Mouse (Mus musculus) megakaryocyte, embryonic 14.5 days (primary cell): ENCODE results near the gene Rack1. TPM values are rescaled to one million over a fixed set of nuclear protein-coding genes. Genes with fewer than 3 reads are reported as not detected.

Source experiments
- H3K27me3 ChIP-seq: replicated peaks from 2 replicates; pipeline ENCODE3; 2012; ENCODE audit warnings: inconsistent platforms
- H3K36me3 ChIP-seq: replicated peaks from 2 replicates; pipeline ENCODE3; 2012; ENCODE audit warnings: low read length, inconsistent platforms, mixed read lengths
- H3K4me1 ChIP-seq: 2 replicates; pipeline ENCODE4 v1.6.1; 2012; ENCODE audit warnings: inconsistent platforms
- H3K4me3 ChIP-seq: replicated peaks from 2 replicates; pipeline ENCODE3; 2012; ENCODE audit warnings: moderate library complexity, mild to moderate bottlenecking, inconsistent platforms
- H3K9me3 ChIP-seq: 2 replicates; pipeline ENCODE4 v1.6.1; 2012; ENCODE audit warnings: inconsistent platforms
- FLI1 ChIP-seq: IDR thresholded peaks from 2 replicates; pipeline ENCODE4 v1.6.1; 2012; ENCODE audit warnings: low read length, inconsistent platforms, mixed read lengths
- GATA1 ChIP-seq: IDR thresholded peaks from 3 replicates; pipeline ENCODE4 v1.6.1; 2012; ENCODE audit warnings: mixed read lengths, low read length, inconsistent platforms, borderline replicate concordance
- polyA plus RNA-seq: library from polyadenylated mRNA; stranded (reverse); fragments of >175 nt; gene quantifications from 2 replicates; pipeline ENCODE4 v1.2.3, GENCODE M21; 2012; ENCODE audit warnings: low replicate concordance; ENCODE audit not compliant: insufficient read depth

The Rack1 gene
- polyA plus RNA-seq, 1 experiment, result 2,725 TPM

GRCm38 (mm10) chr11:48793184-48793583, 6.9 kb upstream of the Rack1 start:
- no peaks in the 10 kb centered on the region for H3K9me3 ChIP-seq
- H3K36me3 ChIP-seq, result peaks cover 11% of the 10 kb centered on the region
- H3K27me3 ChIP-seq, result no peaks in the 10 kb centered on the region
- TF ChIP-seq GATA1 (no peak), FLI1 (no peak)
- H3K4me3 ChIP-seq, result peak overlapping the region; percentile 21
- peaks cover 59% of the 10 kb centered on the region for H3K4me1 ChIP-seq

- peaks cover 11% of the 10 kb centered on the region for H3K36me3 ChIP-seq
- TF ChIP-seq FLI1, result no peak
- TF ChIP-seq GATA1, result no peak
- H3K27me3 ChIP-seq, result no peaks in the 10 kb centered on the region
- H3K4me3 ChIP-seq, result no peak overlapping the region
- H3K9me3 ChIP-seq, result no peaks in the 10 kb centered on the region
- H3K4me1 ChIP-seq, result peaks cover 49% of the 10 kb centered on the region
Observed at GRCm38 (mm10) chr11:48795221-48795620, 4.9 kb upstream of the Rack1 start.

GRCm38 (mm10) chr11:48796290-48796689, 3.8 kb upstream of the Rack1 start:
- Histone ChIP-seq H3K4me1 (peaks cover 43% of the 10 kb centered on the region), H3K27me3 (no peaks in the 10 kb centered on the region), H3K36me3 (peaks cover 12% of the 10 kb centered on the region), H3K9me3 (no peaks in the 10 kb centered on the region), H3K4me3 (no peak overlapping the region)
- TF ChIP-seq GATA1 (no peak), FLI1 (no peak)

- Histone ChIP-seq H3K36me3 (peaks cover 22% of the 10 kb centered on the region), H3K4me3 (no peak overlapping the region), H3K4me1 (peaks cover 53% of the 10 kb centered on the region), H3K27me3 (no peaks in the 10 kb centered on the region), H3K9me3 (no peaks in the 10 kb centered on the region)
- TF ChIP-seq FLI1 (no peak), GATA1 (no peak)
Observed at GRCm38 (mm10) chr11:48797287-48797686, 2.8 kb upstream of the Rack1 start.

- peaks cover 61% of the 10 kb centered on the region for H3K4me1 ChIP-seq
- H3K4me3 ChIP-seq, result peak overlapping the region; percentile 93
- TF ChIP-seq FLI1 (no peak), GATA1 (no peak)
Observed at GRCm38 (mm10) chr11:48798308-48798707, 1.8 kb upstream of the Rack1 start.

GRCm38 (mm10) chr11:48798984-48799920, 880 bp upstream of the Rack1 start:
- TF ChIP-seq GATA1 (no peak), FLI1 (no peak)
- Histone ChIP-seq H3K9me3 (no peaks in the 10 kb centered on the region), H3K27me3 (no peaks in the 10 kb centered on the region), H3K4me1 (peaks cover 68% of the 10 kb centered on the region), H3K36me3 (peaks cover 35% of the 10 kb centered on the region), H3K4me3 (peak overlapping the region; percentile 93)

More at GRCm38 (mm10) chr11:48798308-48798707, 1.8 kb upstream of the Rack1 start:
- peaks cover 31% of the 10 kb centered on the region for H3K36me3 ChIP-seq
- H3K27me3 ChIP-seq, result no peaks in the 10 kb centered on the region
- H3K9me3 ChIP-seq, result no peaks in the 10 kb centered on the region

GRCm38 (mm10) chr11:48801831-48802772, 2.0 kb downstream of the Rack1 start:
- Histone ChIP-seq H3K9me3 (no peaks in the 10 kb centered on the region), H3K36me3 (peaks cover 58% of the 10 kb centered on the region), H3K4me1 (peaks cover 59% of the 10 kb centered on the region), H3K4me3 (peak overlapping the region; percentile 93), H3K27me3 (no peaks in the 10 kb centered on the region)
- TF ChIP-seq GATA1 (no peak), FLI1 (no peak)

GRCm38 (mm10) chr11:48803988-48804387, 3.9 kb downstream of the Rack1 start:
- Histone ChIP-seq H3K9me3 (no peaks in the 10 kb centered on the region), H3K4me1 (peaks cover 55% of the 10 kb centered on the region), H3K36me3 (peaks cover 77% of the 10 kb centered on the region), H3K4me3 (no peak overlapping the region), H3K27me3 (no peaks in the 10 kb centered on the region)
- TF ChIP-seq GATA1, result no peak
- TF ChIP-seq FLI1, result no peak

GRCm38 (mm10) chr11:48804922-48805321, 4.8 kb downstream of the Rack1 start:
- H3K4me1 ChIP-seq, result peaks cover 64% of the 10 kb centered on the region
- no peaks in the 10 kb centered on the region for H3K27me3 ChIP-seq
- TF ChIP-seq FLI1 (no peak), GATA1 (no peak)
- peaks cover 86% of the 10 kb centered on the region for H3K36me3 ChIP-seq
- H3K4me3 ChIP-seq, result no peak overlapping the region
- no peaks in the 10 kb centered on the region for H3K9me3 ChIP-seq
